Mouse (Mus musculus) CD4-positive, CD25-positive, alpha-beta regulatory T cell, adult 4 months (primary cell): ENCODE data around the gene Itgb3. TPM values are rescaled to one million over a fixed set of nuclear protein-coding genes. Genes with fewer than 3 reads are reported as not detected.

Experiments
- ATAC-seq: one replicate; pipeline ENCODE4 v1.8.0; 2017
- polyA plus RNA-seq, 2 experiments: library from polyadenylated mRNA; unstranded; fragments of 100-300 nt; shearing (Covaris generic); gene quantifications; one replicate each; pipeline ENCODE4 v1.2.1; 2017

Itgb3 gene
- polyA plus RNA-seq, 2 experiments from 2014 or later: 12.3 to 15.6 TPM

- peak; percentile 62 for ATAC-seq
Measured at GRCm38 (mm10) chr11:104622040-104622962, 14.5 kb downstream of the Itgb3 start.

GRCm38 (mm10) chr11:104624791-104625391 is 17.1 kb downstream of the Itgb3 start:
- no peak for ATAC-seq

GRCm38 (mm10) chr11:104625453-104626402 is 17.9 kb downstream of the Itgb3 start:
- ATAC-seq: no peak

- no peak for ATAC-seq
Measured at GRCm38 (mm10) chr11:104626635-104627034, 18.8 kb downstream of the Itgb3 start.

GRCm38 (mm10) chr11:104627616-104628301 is 20.0 kb downstream of the Itgb3 start:
- ATAC-seq: no peak

- no peak for ATAC-seq
Measured at GRCm38 (mm10) chr11:104628566-104628965, 20.8 kb downstream of the Itgb3 start.

- ATAC-seq: peak; percentile 80
Measured at GRCm38 (mm10) chr11:104630185-104630835, 22.5 kb downstream of the Itgb3 start.

- peak; percentile 67 for ATAC-seq
Measured at GRCm38 (mm10) chr11:104631306-104631705, 23.5 kb downstream of the Itgb3 start.

GRCm38 (mm10) chr11:104637010-104637409 is 29.2 kb downstream of the Itgb3 start:
- no peak for ATAC-seq

GRCm38 (mm10) chr11:104638006-104638405 is 30.2 kb downstream of the Itgb3 start:
- no peak for ATAC-seq

- no peak for ATAC-seq
Measured at GRCm38 (mm10) chr11:104638906-104639305, 31.1 kb downstream of the Itgb3 start.

- no peak for ATAC-seq
Measured at GRCm38 (mm10) chr11:104639634-104640033, 31.8 kb downstream of the Itgb3 start.

- ATAC-seq: no peak
Measured at GRCm38 (mm10) chr11:104640894-104641293, 33.1 kb downstream of the Itgb3 start.

- no peak for ATAC-seq
Measured at GRCm38 (mm10) chr11:104643236-104643635, 35.4 kb downstream of the Itgb3 start.

- no peak for ATAC-seq
Measured at GRCm38 (mm10) chr11:104645402-104645801, 37.6 kb downstream of the Itgb3 start.

- ATAC-seq: no peak
Measured at GRCm38 (mm10) chr11:104646173-104646572, 38.4 kb downstream of the Itgb3 start.

- no peak for ATAC-seq
Measured at GRCm38 (mm10) chr11:104646611-104647010, 38.8 kb downstream of the Itgb3 start.

- no peak for ATAC-seq
Measured at GRCm38 (mm10) chr11:104647188-104647867, 39.5 kb downstream of the Itgb3 start.

GRCm38 (mm10) chr11:104648571-104648970 is 40.8 kb downstream of the Itgb3 start:
- ATAC-seq: no peak

- ATAC-seq: peak; percentile 8
Measured at GRCm38 (mm10) chr11:104660599-104660998, 52.8 kb downstream of the Itgb3 start.

GRCm38 (mm10) chr11:104661106-104661505 is 53.3 kb downstream of the Itgb3 start:
- ATAC-seq: peak; percentile 82
